Mouse (Mus musculus): ENCODE measurements around the gene Dach1.
A peak's percentile ranks its signal among the peaks of the same experiment; 100 is the strongest.

The Dach1 gene

GRCm38 (mm10) chr14:98169421-98170076 is at the start of gene Dach1:
TSS of gene Dach1 (minus strand) at chr14:98169765.
- peak; percentile 22 for DNase-seq (ENCODE audit: low spot score)

- DNase-seq (ENCODE audit: low spot score): no peak
These were observed 30.5 kb upstream of the Dach1 start for GRCm38 (mm10) chr14:98200089-98200488.

- DNase-seq (ENCODE audit: low spot score): peak; percentile 21
These were observed 12.0 kb upstream of the Dach1 start for GRCm38 (mm10) chr14:98181545-98181944.

- no peak for DNase-seq (ENCODE audit: low spot score)
These were observed 4.3 kb upstream of the Dach1 start for GRCm38 (mm10) chr14:98173831-98174230.

- no peak for DNase-seq (ENCODE audit: low spot score)
These were observed 2.9 kb upstream of the Dach1 start for GRCm38 (mm10) chr14:98172394-98172905.

- no peak for DNase-seq (ENCODE audit: low spot score)
These were observed 2.3 kb upstream of the Dach1 start for GRCm38 (mm10) chr14:98171861-98172260.

- peak; percentile 7 for DNase-seq (ENCODE audit: low spot score)
These were observed 610 bp downstream of the Dach1 start for GRCm38 (mm10) chr14:98168908-98169401.

- peak; percentile 28 for DNase-seq (ENCODE audit: low spot score)
These were observed 1.3 kb downstream of the Dach1 start for GRCm38 (mm10) chr14:98168039-98168907.

GRCm38 (mm10) chr14:98167186-98168038 is 2.2 kb downstream of the Dach1 start:
- DNase-seq (ENCODE audit: low spot score): peak; percentile 67

- no peak for DNase-seq (ENCODE audit: low spot score)
These were observed 3.1 kb downstream of the Dach1 start for GRCm38 (mm10) chr14:98166318-98166976.

- no peak for DNase-seq (ENCODE audit: low spot score)
These were observed 12.8 kb downstream of the Dach1 start for GRCm38 (mm10) chr14:98156753-98157152.

GRCm38 (mm10) chr14:98155725-98156392 is 13.7 kb downstream of the Dach1 start:
- no peak for DNase-seq (ENCODE audit: low spot score)

- DNase-seq (ENCODE audit: low spot score): no peak
These were observed 14.6 kb downstream of the Dach1 start for GRCm38 (mm10) chr14:98154832-98155422.

- no peak for DNase-seq (ENCODE audit: low spot score)
These were observed 27.8 kb downstream of the Dach1 start for GRCm38 (mm10) chr14:98141758-98142157.

GRCm38 (mm10) chr14:98138873-98139665 is 30.5 kb downstream of the Dach1 start:
- no peak for DNase-seq (ENCODE audit: low spot score)

GRCm38 (mm10) chr14:98134546-98134945 is 35.0 kb downstream of the Dach1 start:
- DNase-seq (ENCODE audit: low spot score): no peak

GRCm38 (mm10) chr14:98123032-98123431 is 46.5 kb downstream of the Dach1 start:
- no peak for DNase-seq (ENCODE audit: low spot score)

- no peak for DNase-seq (ENCODE audit: low spot score)
These were observed 52.9 kb downstream of the Dach1 start for GRCm38 (mm10) chr14:98116627-98117026.

GRCm38 (mm10) chr14:98113106-98113505 is 56.5 kb downstream of the Dach1 start:
- no peak for DNase-seq (ENCODE audit: low spot score)

GRCm38 (mm10) chr14:98109929-98110328 is 59.6 kb downstream of the Dach1 start:
- DNase-seq (ENCODE audit: low spot score): no peak
